Mouse (Mus musculus): ENCODE data around the gene 2310011J03Rik. TPM values are rescaled to one million over a fixed set of nuclear protein-coding genes. Genes with fewer than 3 reads are reported as not detected.

2310011J03Rik gene
- 42.3 and 43.7 TPM in 2 replicates for polyA plus RNA-seq (2015; fragmentation: Nextera tagmentation; extraction: Ambion mirVana)

GRCm38 (mm10) chr10:80320340-80320760 lies at the start of gene 2310011J03Rik:
2310011J03Rik (minus strand) TSS chr10:80320537.
- Histone ChIP-seq H3K4me2 (peak within 1 kb of the TSS; percentile 100), H3K9ac (peak within 1 kb of the TSS; percentile 93), H3K4me3 (replicated peaks) (peak within 1 kb of the TSS; percentile 85), H3K9me3 (replicated peaks) (no peaks in the 10 kb centered on the region), H3K4me1 (replicated peaks) (peaks cover 92% of the 10 kb centered on the region), H3K36me3 (peaks cover 24% of the 10 kb centered on the region), H3K27ac (peak within 1 kb of the TSS; percentile 91), H3K27me3 (peaks cover 24% of the 10 kb centered on the region)
- under 1% methylated on average over 34 of the region's 34 CpGs for WGBS (ENCODE audit: insufficient replicate concordance)
- ATAC-seq (ENCODE audit: low read depth) (peak; percentile 58), DNase-seq (peak; percentile 87)

- no peak overlapping the region for H3K27ac ChIP-seq
- H3K9ac ChIP-seq: no peak overlapping the region
- peaks cover 5% of the 10 kb centered on the region; the same call in 1 of the 2 replicates for H3K4me1 ChIP-seq (replicated peaks)
- H3K27me3 ChIP-seq: peaks cover 78% of the 10 kb centered on the region
- 78% methylated on average over 6 of the region's 6 CpGs for WGBS (ENCODE audit: insufficient replicate concordance)
- ATAC-seq (ENCODE audit: low read depth) (no peak), DNase-seq (no peak)
- no peak overlapping the region for H3K4me2 ChIP-seq
- no peak overlapping the region for H3K4me3 ChIP-seq (replicated peaks)
- no peaks in the 10 kb centered on the region for H3K9me3 ChIP-seq (replicated peaks)
- no peaks in the 10 kb centered on the region for H3K36me3 ChIP-seq
Measured at GRCm38 (mm10) chr10:80368392-80368791, 48.1 kb upstream of the 2310011J03Rik start.

DNA sequence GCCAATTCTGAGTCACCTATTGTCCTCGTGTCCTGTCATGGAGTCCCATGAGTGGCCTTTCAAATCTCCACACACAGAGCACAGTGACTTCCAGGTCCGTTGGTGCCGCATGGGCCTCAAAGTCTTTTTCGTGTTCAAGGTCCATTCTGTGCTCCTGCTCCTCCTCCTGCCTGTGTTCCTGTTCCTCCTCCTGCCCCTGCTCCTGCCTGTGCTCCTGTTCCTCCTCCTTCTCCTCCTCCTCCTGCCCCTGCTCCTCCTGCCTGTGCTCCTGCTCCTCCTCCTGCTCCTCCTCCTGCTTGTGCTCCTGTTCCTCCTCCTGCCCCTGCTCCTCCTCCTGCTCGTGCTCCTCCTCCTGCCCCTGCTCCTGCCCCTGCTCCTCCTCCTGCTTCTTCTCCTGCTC lies 47.6 kb upstream of the 2310011J03Rik start:
- Histone ChIP-seq H3K4me1 (replicated peaks) (peaks cover 5% of the 10 kb centered on the region; the same call in 1 of the 2 replicates), H3K4me3 (replicated peaks) (no peak overlapping the region), H3K27me3 (peaks cover 78% of the 10 kb centered on the region), H3K9ac (no peak overlapping the region), H3K27ac (no peak overlapping the region), H3K36me3 (no peaks in the 10 kb centered on the region), H3K4me2 (no peak overlapping the region), H3K9me3 (replicated peaks) (no peaks in the 10 kb centered on the region)
- no peak for ATAC-seq (ENCODE audit: low read depth)
- 43% methylated on average over 5 of the region's 5 CpGs for WGBS (ENCODE audit: insufficient replicate concordance)
- DNase-seq: no peak

- Histone ChIP-seq H3K9me3 (replicated peaks) (no peaks in the 10 kb centered on the region), H3K27me3 (peaks cover 70% of the 10 kb centered on the region), H3K4me3 (replicated peaks) (no peak overlapping the region), H3K9ac (no peak overlapping the region), H3K4me2 (no peak overlapping the region), H3K27ac (no peak overlapping the region), H3K36me3 (no peaks in the 10 kb centered on the region), H3K4me1 (replicated peaks) (no peaks in the 10 kb centered on the region)
- DNase-seq: no peak
- 41% methylated on average over 6 of the region's 6 CpGs for WGBS (ENCODE audit: insufficient replicate concordance)
- no peak for ATAC-seq (ENCODE audit: low read depth)
Measured at GRCm38 (mm10) chr10:80365736-80366135, 45.4 kb upstream of the 2310011J03Rik start.

DNA sequence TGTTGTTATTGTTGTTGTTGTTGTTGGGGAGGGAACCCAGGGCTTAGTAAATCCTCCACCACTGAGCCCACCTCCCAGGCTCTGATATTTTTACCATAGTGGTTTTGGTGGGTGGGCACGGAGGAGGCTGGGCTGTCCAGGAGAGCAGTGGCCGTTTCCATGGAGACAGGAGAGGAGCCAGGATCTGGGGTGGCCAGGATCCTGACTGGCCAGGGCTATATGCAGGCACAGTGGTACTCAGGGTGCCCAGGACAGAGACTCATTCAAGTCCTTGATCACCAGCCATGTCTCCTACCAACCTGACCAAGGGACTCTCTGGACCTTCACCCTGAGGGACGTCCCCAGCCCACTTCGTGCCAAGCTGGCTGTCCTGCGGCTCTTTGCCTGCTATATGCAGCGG lies 43.4 kb upstream of the 2310011J03Rik start:
- Histone ChIP-seq H3K4me1 (replicated peaks) (no peaks in the 10 kb centered on the region), H3K27ac (no peak overlapping the region), H3K4me3 (replicated peaks) (no peak overlapping the region), H3K9me3 (replicated peaks) (no peaks in the 10 kb centered on the region), H3K9ac (no peak overlapping the region), H3K27me3 (peaks cover 90% of the 10 kb centered on the region), H3K4me2 (no peak overlapping the region), H3K36me3 (no peaks in the 10 kb centered on the region)
- DNase-seq (no peak), ATAC-seq (ENCODE audit: low read depth) (no peak)
- 46% methylated on average over 6 of the region's 6 CpGs for WGBS (ENCODE audit: insufficient replicate concordance)

DNA sequence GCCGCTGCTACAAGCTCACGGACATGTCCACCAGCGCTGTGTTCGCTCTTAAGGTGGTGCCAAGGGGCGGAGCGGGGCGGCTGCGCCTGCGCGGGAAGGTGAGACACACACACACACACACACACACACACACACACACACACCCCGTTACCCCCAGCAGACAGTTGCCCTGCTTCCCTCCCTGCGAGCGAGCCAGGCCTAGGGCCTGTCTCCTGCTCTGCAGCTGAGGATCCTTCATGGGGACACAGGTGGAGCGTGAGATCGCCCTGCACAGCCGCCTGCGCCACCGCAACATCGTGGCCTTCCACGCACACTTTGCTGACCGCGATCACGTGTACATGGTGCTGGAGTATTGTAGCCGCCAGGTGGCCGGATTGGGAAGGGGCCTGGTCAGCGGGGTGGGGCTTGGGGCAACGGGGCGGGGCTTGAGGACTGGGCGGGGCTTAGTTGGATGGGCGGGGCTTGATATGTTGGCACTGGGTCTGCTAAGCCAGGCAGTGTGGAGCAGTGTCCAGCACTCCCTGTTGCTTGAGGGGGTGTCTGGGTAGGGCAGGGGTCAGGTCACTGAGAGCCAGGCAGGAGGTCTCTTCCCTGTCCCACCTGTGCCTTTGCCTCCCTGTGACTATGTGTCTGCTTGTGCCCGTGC lies 37.8 kb upstream of the 2310011J03Rik start:
- ATAC-seq (ENCODE audit: low read depth) (no peak), DNase-seq (no peak)
- Histone ChIP-seq H3K4me2 (peak overlapping the region; percentile 33), H3K36me3 (no peaks in the 10 kb centered on the region), H3K9ac (no peak overlapping the region), H3K27ac (no peak overlapping the region), H3K4me3 (replicated peaks) (peak overlapping the region; percentile 15; the same call in 1 of the 2 replicates), H3K9me3 (replicated peaks) (no peaks in the 10 kb centered on the region), H3K4me1 (replicated peaks) (peaks cover 19% of the 10 kb centered on the region), H3K27me3 (peaks cover 92% of the 10 kb centered on the region)
- WGBS (ENCODE audit: insufficient replicate concordance): 9% methylated on average over 31 of the region's 31 CpGs

DNA sequence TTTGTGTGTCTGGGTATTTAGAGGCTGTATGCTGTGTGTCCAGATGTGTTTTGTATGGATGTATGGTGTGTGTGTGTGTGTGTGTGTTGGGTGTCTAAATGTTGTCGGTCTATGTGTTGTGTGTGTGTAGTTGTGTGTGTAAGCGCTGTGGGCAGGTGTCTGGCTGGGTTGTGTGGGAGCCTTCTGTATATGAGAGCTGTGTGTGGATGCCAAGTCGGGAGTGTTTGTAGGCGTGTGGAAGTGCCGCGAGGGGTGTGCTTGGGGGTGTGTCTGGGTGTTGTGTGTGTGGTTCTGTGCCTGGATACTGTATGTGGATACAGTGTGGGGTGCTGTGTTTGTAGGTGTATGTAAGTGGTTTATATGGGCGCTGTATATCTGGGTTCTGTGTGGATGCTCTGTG lies 37.0 kb upstream of the 2310011J03Rik start:
- Histone ChIP-seq H3K4me1 (replicated peaks) (peaks cover 26% of the 10 kb centered on the region), H3K27ac (no peak overlapping the region), H3K4me2 (0 out of 2 replicates have a peak overlapping the region, but pooled peaks have one; percentile 33), H3K27me3 (peaks cover 92% of the 10 kb centered on the region), H3K36me3 (no peaks in the 10 kb centered on the region), H3K9ac (no peak overlapping the region), H3K9me3 (replicated peaks) (no peaks in the 10 kb centered on the region), H3K4me3 (replicated peaks) (no peak overlapping the region)
- 27% methylated on average over 7 of the region's 7 CpGs for WGBS (ENCODE audit: insufficient replicate concordance)
- no peak for DNase-seq
- ATAC-seq (ENCODE audit: low read depth): no peak

- Histone ChIP-seq H3K27ac (no peak overlapping the region), H3K9me3 (replicated peaks) (no peaks in the 10 kb centered on the region), H3K36me3 (no peaks in the 10 kb centered on the region), H3K4me1 (replicated peaks) (peaks cover 32% of the 10 kb centered on the region), H3K27me3 (peaks cover 96% of the 10 kb centered on the region), H3K9ac (no peak overlapping the region), H3K4me2 (peak overlapping the region; percentile 32), H3K4me3 (replicated peaks) (peak overlapping the region; percentile 30)
- DNase-seq: no peak
- ATAC-seq (ENCODE audit: low read depth): no peak
- WGBS (ENCODE audit: insufficient replicate concordance): 3% methylated on average over 34 of the region's 34 CpGs
Measured at GRCm38 (mm10) chr10:80356737-80357136, 36.4 kb upstream of the 2310011J03Rik start.

DNA sequence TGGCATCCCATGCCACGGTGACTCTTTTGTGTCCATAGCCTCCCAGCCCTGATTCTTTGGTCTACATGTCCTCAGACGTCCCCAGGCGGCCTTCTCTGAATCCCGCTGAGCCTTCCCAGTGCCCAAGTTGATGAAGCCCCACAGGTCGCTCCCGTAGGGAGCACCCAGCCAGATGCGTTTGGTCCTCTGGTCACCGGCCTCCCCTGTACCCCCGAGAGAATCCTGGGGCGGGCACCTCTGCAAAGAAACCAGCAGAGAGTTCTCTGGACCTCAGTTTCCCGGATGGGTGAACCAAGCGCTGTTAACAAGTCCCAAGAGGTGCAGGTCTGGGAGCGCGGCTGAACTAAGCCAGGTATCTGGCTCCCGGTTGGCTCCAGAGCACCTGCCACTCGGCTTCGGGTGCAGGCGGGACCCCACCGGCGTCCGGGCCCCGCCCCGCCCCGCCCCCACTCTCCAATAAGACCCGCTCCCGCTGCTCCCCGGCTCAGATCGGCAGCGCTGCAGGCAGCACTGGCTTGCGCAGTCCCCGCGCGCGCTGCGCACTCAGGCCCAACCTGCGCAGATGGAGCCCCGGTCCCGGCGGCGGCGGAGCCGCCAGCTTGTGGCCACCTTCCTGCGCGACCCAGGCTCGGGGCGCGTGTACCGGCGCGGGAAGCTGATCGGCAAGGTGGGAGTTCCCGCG lies 35.8 kb upstream of the 2310011J03Rik start, which contains the start of gene Plk5:
Gene Plk5 (plus strand): TSS at position 459 of the 682 bp plus-strand sequence.
- Histone ChIP-seq H3K9ac (no peak within 1 kb of the TSS), H3K4me2 (peak within 1 kb of the TSS; percentile 32)

DNA sequence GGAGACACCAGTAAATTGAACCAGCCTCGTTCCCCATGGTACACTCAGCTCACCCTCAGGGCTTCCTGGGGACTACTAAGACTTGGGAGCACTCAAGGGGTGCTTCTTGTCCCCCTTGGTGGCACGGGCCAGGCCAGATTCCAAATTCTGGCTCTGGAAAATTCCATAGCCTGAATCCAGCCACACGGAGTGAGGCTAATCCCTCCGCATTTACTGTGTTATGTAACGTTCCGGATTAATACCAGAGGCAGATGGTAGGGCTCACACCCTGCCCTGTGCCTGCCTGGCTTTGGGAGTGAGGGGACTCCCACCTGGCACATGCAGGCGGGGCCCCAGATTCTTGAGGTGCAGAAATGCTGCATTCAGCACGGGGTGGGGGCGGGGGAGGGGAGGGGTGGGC lies 35.1 kb upstream of the 2310011J03Rik start:
- Histone ChIP-seq H3K27me3 (peaks cover 100% of the 10 kb centered on the region), H3K9me3 (replicated peaks) (no peaks in the 10 kb centered on the region), H3K27ac (no peak overlapping the region), H3K4me1 (replicated peaks) (peaks cover 40% of the 10 kb centered on the region), H3K4me2 (no peak overlapping the region), H3K9ac (no peak overlapping the region), H3K4me3 (replicated peaks) (no peak overlapping the region), H3K36me3 (no peaks in the 10 kb centered on the region)
- DNase-seq (no peak), ATAC-seq (ENCODE audit: low read depth) (no peak)
- 13% methylated on average over 9 of the region's 9 CpGs for WGBS (ENCODE audit: insufficient replicate concordance)

More for the DNA sequence above, 35.8 kb upstream of the 2310011J03Rik start, which contains the start of gene Plk5:
- H3K27me3 ChIP-seq: peaks cover 100% of the 10 kb centered on the region
- peaks cover 35% of the 10 kb centered on the region for H3K4me1 ChIP-seq (replicated peaks)
- no peak for ATAC-seq (ENCODE audit: low read depth)
- H3K4me3 ChIP-seq (replicated peaks): peak within 1 kb of the TSS; percentile 30
- 2% methylated on average over 52 of the region's 53 CpGs for WGBS (ENCODE audit: insufficient replicate concordance)
- DNase-seq: no peak
- no peaks in the 10 kb centered on the region for H3K36me3 ChIP-seq
- H3K9me3 ChIP-seq (replicated peaks): no peaks in the 10 kb centered on the region
- no peak within 1 kb of the TSS for H3K27ac ChIP-seq

DNA sequence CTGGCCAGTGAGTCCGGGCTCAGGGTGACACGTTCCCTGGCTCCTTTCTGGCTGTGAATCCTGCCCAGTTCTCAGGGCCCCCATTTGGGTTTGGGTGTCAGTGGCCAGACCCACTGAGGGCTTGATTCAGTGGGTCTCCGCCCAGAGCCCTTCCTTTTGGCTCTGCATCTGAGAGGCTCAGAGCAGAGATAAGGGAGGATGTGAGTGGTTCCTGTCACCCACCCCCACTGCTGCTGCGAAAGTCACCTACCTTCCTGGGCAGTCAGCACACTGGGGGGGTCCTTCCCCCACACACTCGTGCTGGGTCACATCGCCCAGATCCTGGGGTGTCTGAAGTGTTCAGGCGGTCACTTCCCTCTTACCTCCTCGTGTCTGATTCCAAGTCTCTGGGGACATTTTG lies 32.4 kb upstream of the 2310011J03Rik start:
- no peak overlapping the region for H3K4me2 ChIP-seq
- WGBS (ENCODE audit: insufficient replicate concordance): 20% methylated on average over 8 of the region's 8 CpGs
- H3K9ac ChIP-seq: 0 out of 2 replicates have a peak overlapping the region, but pooled peaks have one; percentile 9
- H3K36me3 ChIP-seq: no peaks in the 10 kb centered on the region
- ATAC-seq (ENCODE audit: low read depth) (no peak), DNase-seq (no peak)
- H3K4me3 ChIP-seq (replicated peaks): no peak overlapping the region
- H3K4me1 ChIP-seq (replicated peaks): peaks cover 53% of the 10 kb centered on the region
- H3K27me3 ChIP-seq: peaks cover 99% of the 10 kb centered on the region
- H3K9me3 ChIP-seq (replicated peaks): no peaks in the 10 kb centered on the region
- no peak overlapping the region for H3K27ac ChIP-seq
